Mouse (Mus musculus) liver, postnatal 0 days (tissue): ENCODE data around the gene Vnn3.

Experiments used
- CTCF ChIP-seq: sonication (generic); IDR thresholded peaks from 2 replicates; pipeline ENCODE4 v1.5.1; 2016; ENCODE audit warnings: antibody characterized with exemption, low read depth
- EP300 ChIP-seq: IDR thresholded peaks from 2 replicates; pipeline ENCODE4 v1.6.1; 2016; ENCODE audit warnings: antibody characterized with exemption, low read depth, mild to moderate bottlenecking

GRCm38 (mm10) chr10:23836003-23836964, 15.0 kb upstream of the Vnn3 start:
- TF ChIP-seq CTCF (no peak), EP300 (no peak)
